Mouse (Mus musculus) neural tube, embryonic 12.5 days (tissue): ENCODE measurements around the gene Selplg. TPM values are rescaled to one million over a fixed set of nuclear protein-coding genes. Genes with fewer than 3 reads are reported as not detected.

Source experiments
- ATAC-seq: fragments of 200-750 bp; cut with Nextera tagmentation; 2 replicates; pipeline ENCODE4 v1.8.0; 2017; ENCODE audit warnings: low read depth, mild to moderate bottlenecking, moderate TSS enrichment, moderate library complexity; ENCODE audit not compliant: low FRiP score
- H3K27ac ChIP-seq: fragments of 300-500 bp; sonication (generic); 2 replicates; pipeline ENCODE4 v1.5.1; 2016
- H3K27me3 ChIP-seq: fragments of 300-500 bp; sonication (generic); replicated peaks from 2 replicates; pipeline ENCODE4 v1.6.1; 2016; ENCODE audit warnings: mild to moderate bottlenecking
- H3K36me3 ChIP-seq: fragments of 300-500 bp; sonication (generic); 2 replicates; pipeline ENCODE4 v1.6.1; 2016; ENCODE audit warnings: mild to moderate bottlenecking
- H3K4me1 ChIP-seq: fragments of 300-500 bp; sonication (generic); 2 replicates; pipeline ENCODE4 v1.6.1; 2016
- H3K4me2 ChIP-seq: fragments of 300-500 bp; sonication (generic); replicated peaks from 2 replicates; pipeline ENCODE4 v1.6.1; 2016; ENCODE audit warnings: mild to moderate bottlenecking
- H3K4me3 ChIP-seq: fragments of 300-500 bp; sonication (generic); 2 replicates; pipeline ENCODE4 v1.5.1; 2016
- H3K9ac ChIP-seq: fragments of 300-500 bp; sonication (generic); 2 replicates; pipeline ENCODE4 v1.6.1; 2016; ENCODE audit warnings: mild to moderate bottlenecking
- H3K9me3 ChIP-seq: fragments of 300-500 bp; sonication (generic); 2 replicates; pipeline ENCODE4 v1.6.1; 2016; ENCODE audit warnings: mild to moderate bottlenecking
- WGBS: fragments of 180-500 bp; shearing (Covaris S2); methylation state at CpG from one replicate; pipeline ENCODE4 v1.1.7; 2016; 5-methylcytosine and 5-hydroxymethylcytosine counted together
- polyA plus RNA-seq: library from polyadenylated mRNA; unstranded; fragments of >200 nt; fragmentation: Nextera tagmentation; extraction: Ambion mirVana; gene quantifications from 2 replicates; pipeline ENCODE4 v1.2.1, GENCODE M21; 2016

The Selplg gene
- polyA plus RNA-seq, 1 experiment from 2014 or later: 1.5 TPM

DNA sequence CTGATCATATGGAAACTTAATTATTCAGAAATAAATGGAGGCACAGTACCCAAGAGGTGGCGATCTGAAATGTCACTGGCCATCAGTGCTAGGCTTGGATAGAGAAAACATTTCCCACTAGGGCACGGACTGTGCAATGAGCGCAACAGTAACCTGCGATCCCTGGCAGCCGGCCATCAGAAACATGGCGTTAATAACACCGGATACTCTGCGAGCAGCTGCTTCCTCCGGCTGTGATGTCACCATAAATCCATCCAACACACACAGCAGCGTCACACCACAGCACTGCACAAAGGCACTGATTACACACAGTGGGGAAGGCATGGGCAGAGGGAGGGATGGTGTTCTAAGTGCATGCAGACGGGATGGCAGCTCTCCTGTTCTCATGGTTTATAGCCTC lies 36.7 kb upstream of the Selplg start:
- Histone ChIP-seq H3K27ac (peak overlapping the region; percentile 23; the same call in 1 of the 2 replicates), H3K4me1 (peaks cover 67% of the 10 kb centered on the region)
- ATAC-seq: peak; percentile 34; the same call in 1 of the 2 replicates

DNA sequence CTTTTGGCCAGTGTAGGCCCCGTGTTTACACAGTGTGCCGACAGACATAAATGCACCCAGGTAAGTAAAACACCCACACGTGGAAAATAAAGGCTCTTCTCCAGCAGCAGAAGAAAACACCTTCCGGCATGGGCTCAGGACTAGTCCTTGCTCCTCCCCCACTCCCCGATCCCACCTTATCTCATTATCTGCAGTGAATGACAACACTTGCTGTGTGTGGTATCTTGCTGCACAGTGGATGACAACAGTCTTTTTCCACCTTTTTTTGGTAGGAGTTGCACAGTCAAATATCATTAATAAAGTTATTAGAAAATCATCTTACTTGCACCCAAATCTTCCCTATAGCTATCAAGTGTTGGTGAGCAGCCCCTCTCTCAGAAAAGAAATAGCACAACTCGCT lies 32.5 kb upstream of the Selplg start:
- Histone ChIP-seq H3K4me2 (no peak overlapping the region), H3K9ac (no peak overlapping the region), H3K27me3 (no peaks in the 10 kb centered on the region), H3K9me3 (no peaks in the 10 kb centered on the region), H3K27ac (no peak overlapping the region), H3K36me3 (peaks cover 43% of the 10 kb centered on the region), H3K4me3 (no peak overlapping the region), H3K4me1 (peaks cover 34% of the 10 kb centered on the region)
- ATAC-seq: no peak
- 92% methylated on average over 6 of the region's 6 CpGs for WGBS

More for the DNA sequence above, 36.7 kb upstream of the Selplg start:
- Histone ChIP-seq H3K4me3 (no peak overlapping the region), H3K27me3 (no peaks in the 10 kb centered on the region), H3K9ac (no peak overlapping the region), H3K9me3 (no peaks in the 10 kb centered on the region), H3K4me2 (peak overlapping the region; percentile 20; the same call in 1 of the 2 replicates), H3K36me3 (peaks cover 16% of the 10 kb centered on the region)
- 16% methylated on average over 11 of the region's 11 CpGs for WGBS

DNA sequence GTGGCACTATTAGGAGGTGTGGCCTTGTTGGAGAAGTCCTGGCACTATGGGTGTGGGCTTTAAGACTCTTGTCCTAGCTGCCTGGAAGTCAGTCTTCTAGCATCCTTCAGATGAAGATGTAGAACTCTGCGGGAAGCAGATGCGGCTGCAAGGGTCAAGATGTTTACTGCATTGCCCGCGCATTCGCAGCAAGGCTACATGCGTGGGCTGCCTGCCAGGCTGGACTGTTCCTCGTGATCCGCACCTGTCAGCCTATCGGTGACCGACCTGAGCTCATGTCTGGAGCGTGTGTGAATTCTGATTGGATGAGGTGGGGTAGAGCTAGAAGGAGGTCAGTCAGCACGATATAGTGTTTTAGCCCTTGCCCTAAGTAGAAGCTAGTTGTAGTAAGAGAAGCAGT lies 31.6 kb upstream of the Selplg start:
- 96% methylated on average over 12 of the region's 12 CpGs for WGBS

DNA sequence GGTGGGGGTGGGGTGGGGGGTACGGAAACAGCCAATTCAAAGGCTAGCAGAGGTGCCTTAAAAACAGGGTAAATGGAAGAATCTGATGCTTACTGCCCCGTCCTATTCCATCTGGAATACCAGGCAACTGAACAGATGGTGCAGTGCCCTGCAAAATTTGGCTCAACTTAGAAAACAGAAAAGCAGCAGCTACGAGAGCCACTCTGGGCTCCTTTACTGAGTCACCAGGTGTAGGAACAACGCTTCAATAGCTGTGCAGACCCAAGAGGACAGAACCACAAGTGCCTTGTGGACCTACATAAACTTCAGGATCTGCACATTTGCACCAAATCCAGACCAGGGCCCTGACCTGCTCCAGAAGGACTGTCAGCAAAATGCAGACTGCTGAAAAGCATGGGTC lies 30.0 kb upstream of the Selplg start:
- peaks cover 29% of the 10 kb centered on the region for H3K4me1 ChIP-seq
- H3K9ac ChIP-seq: no peak overlapping the region
- no peak overlapping the region for H3K4me3 ChIP-seq
- no peaks in the 10 kb centered on the region for H3K27me3 ChIP-seq
- no peak overlapping the region for H3K27ac ChIP-seq
- peaks cover 43% of the 10 kb centered on the region for H3K36me3 ChIP-seq
- ATAC-seq: no peak
- H3K9me3 ChIP-seq: no peaks in the 10 kb centered on the region
- no peak overlapping the region for H3K4me2 ChIP-seq
- WGBS: 85% methylated on average over 4 of the region's 4 CpGs

More for the DNA sequence above, 31.6 kb upstream of the Selplg start:
- Histone ChIP-seq H3K27me3 (no peaks in the 10 kb centered on the region), H3K9ac (no peak overlapping the region), H3K9me3 (no peaks in the 10 kb centered on the region), H3K27ac (no peak overlapping the region), H3K36me3 (peaks cover 43% of the 10 kb centered on the region), H3K4me1 (peaks cover 31% of the 10 kb centered on the region), H3K4me3 (no peak overlapping the region), H3K4me2 (no peak overlapping the region)
- ATAC-seq: no peak

DNA sequence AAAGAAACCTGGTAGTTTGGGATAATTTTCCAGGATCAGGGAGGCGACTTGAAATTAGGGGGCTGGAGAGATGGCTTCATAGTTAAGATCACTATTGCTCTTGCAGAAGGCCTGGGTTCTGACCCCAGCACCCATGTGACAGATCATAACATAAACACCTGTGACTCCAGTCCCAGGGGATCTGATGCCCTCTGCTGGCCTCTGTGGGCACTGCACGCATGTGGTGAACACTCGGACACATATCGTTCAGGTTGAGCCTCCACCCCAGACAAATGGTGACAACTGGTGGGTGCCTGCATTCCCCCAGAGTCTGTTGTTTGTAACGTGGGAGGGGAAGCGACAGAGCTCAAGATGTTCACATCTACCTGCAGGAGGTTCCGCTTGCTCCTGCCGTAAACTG lies 28.9 kb upstream of the Selplg start:
- Histone ChIP-seq H3K36me3 (peaks cover 43% of the 10 kb centered on the region), H3K4me1 (peaks cover 35% of the 10 kb centered on the region), H3K4me2 (no peak overlapping the region), H3K9ac (no peak overlapping the region), H3K4me3 (no peak overlapping the region), H3K27me3 (no peaks in the 10 kb centered on the region), H3K27ac (no peak overlapping the region), H3K9me3 (no peaks in the 10 kb centered on the region)
- no peak for ATAC-seq
- 93% methylated on average over 8 of the region's 8 CpGs for WGBS

DNA sequence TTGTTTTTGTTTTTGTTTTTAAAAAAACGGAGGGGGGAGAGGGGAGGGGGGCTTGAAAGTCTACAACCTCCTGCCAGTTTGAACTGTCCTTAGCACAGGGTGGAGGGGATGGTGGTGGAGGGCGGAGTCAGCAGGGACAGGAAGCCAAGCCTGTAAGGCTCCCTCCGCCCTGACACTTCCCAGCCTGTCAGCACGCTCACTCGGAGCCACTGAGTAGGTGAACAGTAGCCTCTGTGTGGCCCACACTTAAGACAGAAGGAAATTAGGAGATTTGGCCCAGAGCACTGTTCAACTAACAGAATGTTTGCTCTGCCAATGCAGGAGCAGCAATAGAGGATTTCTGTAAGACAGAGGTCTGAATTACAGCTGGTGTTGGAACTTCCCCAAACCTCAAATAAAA lies 26.5 kb upstream of the Selplg start:
- Histone ChIP-seq H3K9ac (no peak overlapping the region), H3K4me2 (no peak overlapping the region), H3K27ac (no peak overlapping the region), H3K4me3 (no peak overlapping the region), H3K9me3 (no peaks in the 10 kb centered on the region), H3K27me3 (no peaks in the 10 kb centered on the region), H3K36me3 (peaks cover 34% of the 10 kb centered on the region), H3K4me1 (peaks cover 53% of the 10 kb centered on the region)
- ATAC-seq: no peak
- 68% methylated on average over 5 of the region's 5 CpGs for WGBS

DNA sequence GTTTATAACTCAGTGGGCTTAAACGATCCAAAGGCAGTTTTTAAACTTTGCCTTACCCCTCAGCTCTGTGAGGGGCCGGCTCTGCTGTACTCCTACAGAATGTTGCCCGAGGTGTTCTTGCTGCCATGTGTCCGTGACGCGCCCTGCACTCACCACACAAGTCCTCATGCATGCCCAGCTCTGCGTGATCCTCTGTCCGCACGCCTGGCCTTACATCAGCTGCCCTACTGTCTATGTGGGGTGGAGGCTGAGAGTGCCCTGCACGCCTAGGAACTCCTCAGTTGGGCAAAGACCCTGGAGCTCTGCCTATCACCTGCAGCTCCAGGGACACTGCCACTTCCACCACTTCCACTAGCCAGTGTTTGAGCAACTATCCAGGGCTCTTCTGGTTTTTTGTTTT lies 26.1 kb upstream of the Selplg start:
- H3K9ac ChIP-seq: no peak overlapping the region
- H3K4me1 ChIP-seq: peaks cover 55% of the 10 kb centered on the region
- no peak for ATAC-seq
- WGBS: 78% methylated on average over 10 of the region's 10 CpGs
- H3K9me3 ChIP-seq: no peaks in the 10 kb centered on the region
- H3K36me3 ChIP-seq: peaks cover 30% of the 10 kb centered on the region
- H3K27me3 ChIP-seq: no peaks in the 10 kb centered on the region
- H3K4me3 ChIP-seq: no peak overlapping the region
- H3K27ac ChIP-seq: no peak overlapping the region
- no peak overlapping the region for H3K4me2 ChIP-seq

DNA sequence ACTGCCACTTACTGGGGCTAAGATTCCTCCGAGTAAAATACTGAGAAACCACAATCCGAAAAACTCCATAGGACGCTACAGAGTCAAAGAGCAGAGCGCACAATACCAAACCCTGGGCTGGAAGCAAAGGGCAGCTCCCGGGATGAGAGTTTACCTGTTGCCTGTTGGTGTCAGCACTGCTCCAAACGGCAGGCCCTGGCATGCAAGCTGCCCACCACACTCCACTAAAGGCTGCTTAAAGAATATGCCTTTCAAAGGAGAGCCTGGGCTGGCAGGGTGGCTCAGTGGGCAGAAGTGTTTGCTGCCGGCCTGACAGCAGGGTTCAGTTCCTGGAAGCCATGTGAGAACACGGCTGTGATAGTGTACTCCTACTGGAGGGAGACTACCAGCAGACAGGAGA lies 25.2 kb upstream of the Selplg start:
- Histone ChIP-seq H3K36me3 (peaks cover 25% of the 10 kb centered on the region), H3K4me2 (no peak overlapping the region), H3K4me1 (peaks cover 56% of the 10 kb centered on the region), H3K27me3 (no peaks in the 10 kb centered on the region), H3K4me3 (no peak overlapping the region), H3K27ac (no peak overlapping the region), H3K9me3 (no peaks in the 10 kb centered on the region), H3K9ac (no peak overlapping the region)
- whole genome bisulfite sequencing: 73% methylated on average over 8 of the region's 8 CpGs
- ATAC-seq: no peak

DNA sequence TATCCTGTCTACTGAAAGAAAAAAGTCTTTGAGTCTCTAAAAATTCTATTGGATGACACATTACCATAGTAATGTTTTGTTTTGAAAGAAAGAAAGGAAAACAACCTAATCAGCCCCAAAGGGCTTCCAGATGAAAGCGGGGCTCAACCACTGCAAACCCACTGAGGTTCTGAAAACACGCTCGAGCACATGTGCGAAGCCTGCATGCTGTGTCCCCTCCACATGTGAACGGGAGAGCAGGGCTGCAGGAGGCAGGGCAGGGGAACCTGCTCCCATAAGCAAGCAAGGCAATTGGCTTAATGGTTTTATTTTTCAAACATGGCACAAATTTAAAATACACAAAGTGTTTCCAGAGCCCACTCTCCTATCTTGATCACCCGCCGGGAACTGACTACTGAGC lies 24.2 kb upstream of the Selplg start:
- Histone ChIP-seq H3K4me2 (no peak overlapping the region), H3K9ac (no peak overlapping the region), H3K36me3 (peaks cover 32% of the 10 kb centered on the region), H3K27ac (no peak overlapping the region), H3K4me1 (peaks cover 56% of the 10 kb centered on the region), H3K27me3 (no peaks in the 10 kb centered on the region), H3K9me3 (no peaks in the 10 kb centered on the region), H3K4me3 (no peak overlapping the region)
- ATAC-seq: no peak
- WGBS: 74% methylated on average over 7 of the region's 7 CpGs

DNA sequence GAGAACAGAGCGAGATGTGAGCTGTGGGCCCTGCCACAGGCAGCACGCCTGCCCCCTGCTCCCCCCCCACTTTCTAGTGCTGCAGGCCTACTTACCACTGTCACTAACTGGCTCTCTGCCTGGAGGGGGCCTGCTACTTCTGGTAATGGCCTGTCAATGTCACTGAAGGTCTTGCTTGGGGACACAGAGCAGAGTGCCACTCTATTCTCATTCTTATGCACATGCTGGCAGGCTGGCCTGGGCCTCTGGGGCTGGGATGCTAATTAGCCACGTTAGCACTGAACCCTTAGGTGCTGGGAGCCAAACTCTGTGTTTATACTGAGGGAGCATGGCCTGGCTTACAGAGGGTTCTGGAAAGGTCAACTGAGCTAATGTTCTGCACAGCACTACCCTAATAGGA lies 23.3 kb upstream of the Selplg start:
- no peak overlapping the region for H3K9ac ChIP-seq

DNA sequence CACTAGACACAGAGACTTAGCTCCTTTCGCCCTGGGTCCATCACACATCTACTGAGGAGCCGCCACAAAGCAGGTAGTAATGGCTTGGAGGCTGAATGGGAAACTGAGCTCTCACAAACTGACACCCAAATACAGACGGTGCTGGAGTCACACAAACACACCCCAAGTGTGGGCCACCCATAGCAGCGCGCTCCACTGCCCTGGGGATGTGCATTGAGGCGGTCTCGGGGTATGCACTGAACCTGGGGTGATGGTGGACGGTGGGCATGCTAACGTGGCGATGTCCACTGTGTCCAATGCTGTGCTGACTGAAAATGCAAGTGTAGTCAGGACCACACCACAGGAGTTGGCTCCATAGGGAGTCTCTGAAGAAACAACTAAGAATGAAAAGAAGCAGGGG lies 22.7 kb upstream of the Selplg start:
- H3K27me3 ChIP-seq: no peaks in the 10 kb centered on the region
- H3K4me1 ChIP-seq: peaks cover 52% of the 10 kb centered on the region

More for the DNA sequence above, 23.3 kb upstream of the Selplg start:
- no peak overlapping the region for H3K4me3 ChIP-seq
- H3K36me3 ChIP-seq: peaks cover 34% of the 10 kb centered on the region
- H3K4me1 ChIP-seq: peaks cover 57% of the 10 kb centered on the region
- no peak overlapping the region for H3K4me2 ChIP-seq
- 56% methylated on average over 3 of the region's 3 CpGs for WGBS
- H3K27ac ChIP-seq: peak overlapping the region; percentile 11
- no peaks in the 10 kb centered on the region for H3K27me3 ChIP-seq
- H3K9me3 ChIP-seq: no peaks in the 10 kb centered on the region
- ATAC-seq: 0 out of 2 replicates have a peak, but pooled peaks have one; percentile 30

DNA sequence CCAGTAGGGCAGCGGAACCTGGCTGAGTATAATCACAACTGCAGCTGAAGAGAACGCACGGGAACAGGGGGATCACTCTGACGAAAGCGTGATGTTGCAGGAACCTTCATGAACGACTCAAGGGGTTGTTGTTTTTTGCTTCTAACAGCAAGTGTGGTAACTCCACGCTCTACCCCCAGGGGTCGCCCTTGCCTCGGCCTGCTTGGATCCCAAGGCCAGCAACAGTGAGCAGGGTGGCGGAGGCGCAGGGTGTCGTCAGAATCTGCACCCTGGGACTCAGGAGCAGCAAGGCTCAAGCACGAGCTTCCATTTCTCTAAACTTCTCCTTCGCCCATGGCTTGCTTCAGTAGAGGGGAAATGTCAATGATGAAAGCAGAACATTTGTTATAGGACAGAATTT lies 22.1 kb upstream of the Selplg start:
- no peak overlapping the region for H3K27ac ChIP-seq
- H3K4me2 ChIP-seq: no peak overlapping the region
- 47% methylated on average over 14 of the region's 14 CpGs for WGBS
- peaks cover 42% of the 10 kb centered on the region for H3K36me3 ChIP-seq
- H3K4me3 ChIP-seq: no peak overlapping the region
- no peaks in the 10 kb centered on the region for H3K27me3 ChIP-seq
- 0 out of 2 replicates have a peak, but pooled peaks have one; percentile 62 for ATAC-seq
- H3K4me1 ChIP-seq: peaks cover 49% of the 10 kb centered on the region
- H3K9ac ChIP-seq: no peak overlapping the region
- H3K9me3 ChIP-seq: no peaks in the 10 kb centered on the region

More for the DNA sequence above, 22.7 kb upstream of the Selplg start:
- ATAC-seq: 0 out of 2 replicates have a peak, but pooled peaks have one; percentile 48
- Histone ChIP-seq H3K4me3 (no peak overlapping the region), H3K4me2 (no peak overlapping the region), H3K9me3 (no peaks in the 10 kb centered on the region), H3K9ac (no peak overlapping the region), H3K36me3 (peaks cover 36% of the 10 kb centered on the region), H3K27ac (peak overlapping the region; percentile 11)
- 89% methylated on average over 10 of the region's 10 CpGs for WGBS

DNA sequence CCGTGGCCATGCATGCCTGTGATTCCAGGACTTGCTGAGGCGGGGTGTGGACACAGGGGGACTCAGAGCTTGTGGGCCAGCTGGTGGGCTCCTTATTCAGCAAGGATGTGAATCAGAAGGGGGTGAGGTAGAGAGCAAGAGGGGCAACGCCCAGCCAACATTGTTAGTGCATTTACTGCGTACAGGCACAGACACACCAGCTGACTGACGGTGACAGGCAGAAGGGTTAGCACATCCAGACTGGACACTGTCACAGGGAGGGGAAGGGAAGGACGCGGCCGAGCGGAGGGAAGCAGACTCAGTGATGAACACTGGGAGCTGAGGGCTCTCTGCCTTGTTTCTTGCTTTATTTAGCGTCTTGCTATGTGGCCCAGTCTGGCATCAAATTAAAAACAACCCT lies 21.1 kb upstream of the Selplg start:
- H3K27me3 ChIP-seq: no peaks in the 10 kb centered on the region
- no peaks in the 10 kb centered on the region for H3K9me3 ChIP-seq
- H3K4me2 ChIP-seq: no peak overlapping the region
- peaks cover 40% of the 10 kb centered on the region for H3K4me1 ChIP-seq
- H3K36me3 ChIP-seq: peaks cover 50% of the 10 kb centered on the region
- no peak overlapping the region for H3K9ac ChIP-seq
- H3K27ac ChIP-seq: no peak overlapping the region
- H3K4me3 ChIP-seq: no peak overlapping the region
- ATAC-seq: no peak
- WGBS: 93% methylated on average over 10 of the region's 10 CpGs
